Mouse (Mus musculus): Measurements from ENCODE around the gene Ehd4.

- peak; percentile 23; the same call in 1 of the 2 replicates for TF ChIP-seq CTCF (IDR thresholded peaks at IDR 0.05; ENCODE audit: borderline replicate concordance, insufficient read depth, low read length)
- no peak for TF ChIP-seq POLR2A (IDR thresholded peaks at IDR 0.05; ENCODE audit: low read depth, low read length)
These were observed 31.3 kb upstream of the Ehd4 start for GRCm38 (mm10) chr2:120185527-120186276.

Measured in embryonic fibroblast, embryonic 13.5 days (primary cell).